Mouse (Mus musculus) heart, adult 2 months (tissue): ENCODE data around the gene Agap1. TPM values are rescaled to one million over a fixed set of nuclear protein-coding genes. Genes with fewer than 3 reads are reported as not detected.
A peak's percentile ranks its signal among the peaks of the same experiment; 100 is the strongest.

Experiments used
- DNase-seq, 2 experiments: peaks; one replicate each; pipeline ENCODE4 v3.0.0; 2021
- H3K27ac ChIP-seq: fragments of 200-600 bp; 2 replicates; pipeline ENCODE4 v1.8.1; 2022
- H3K27me3 ChIP-seq: fragments of 200-500 bp; 2 replicates; pipeline ENCODE4 v1.6.1; 2012; ENCODE audit warnings: mild to moderate bottlenecking, low read length, inconsistent platforms, mixed read lengths; ENCODE audit not compliant: control insufficient read depth, insufficient read depth
- H3K36me3 ChIP-seq: fragments of 200-500 bp; 2 replicates; pipeline ENCODE4 v1.6.1; 2012; ENCODE audit warnings: low read length, inconsistent platforms; ENCODE audit not compliant: control insufficient read depth, insufficient read depth
- H3K4me1 ChIP-seq: fragments of 200-500 bp; 2 replicates; pipeline ENCODE4 v1.6.1; 2011; ENCODE audit warnings: low read length; ENCODE audit not compliant: control insufficient read depth, insufficient read depth
- H3K4me3 ChIP-seq: fragments of 200-600 bp; 2 replicates; pipeline ENCODE4 v1.8.1; 2022
- H3K79me2 ChIP-seq: fragments of 200-500 bp; replicated peaks from 2 replicates; pipeline ENCODE4 v1.6.1; 2012; ENCODE audit warnings: mild to moderate bottlenecking, inconsistent platforms, low read length, moderate library complexity, mixed read lengths; ENCODE audit not compliant: control insufficient read depth, insufficient read depth
- H3K9ac ChIP-seq: fragments of 200-500 bp; 2 replicates; pipeline ENCODE4 v1.6.1; 2012; ENCODE audit warnings: low read depth, mild to moderate bottlenecking, control low read depth, inconsistent platforms, low read length, mixed read lengths
- CTCF ChIP-seq: fragments of 200-600 bp; IDR thresholded peaks from 2 replicates; pipeline ENCODE4 v1.8.1; 2022; ENCODE audit warnings: antibody characterized with exemption, mild to moderate bottlenecking, moderate library complexity
- EP300 ChIP-seq: fragments of 200-500 bp; IDR thresholded peaks from 2 replicates; pipeline ENCODE4 v1.6.1; 2011; ENCODE audit warnings: low read depth, low read length, control low read depth; ENCODE audit not compliant: insufficient read depth
- POLR2A ChIP-seq: fragments of 200-500 bp; IDR thresholded peaks from 2 replicates; pipeline ENCODE4 v1.6.1; 2011; ENCODE audit warnings: mild to moderate bottlenecking, low read depth, low read length, control low read depth; ENCODE audit not compliant: insufficient read depth
- WGBS: fragments of 180-500 bp; shearing (Covaris S2); methylation state at CpG from one replicate; pipeline ENCODE4 v1.1.7; 2018; 5-methylcytosine and 5-hydroxymethylcytosine counted together
- intact Hi-C: fragments of 180-260 bp; cut with DNase I; formaldehyde crosslinking; loops from one replicate; pipeline ENCODE4 v1.15.1; 2025
- polyA plus RNA-seq: library from polyadenylated mRNA; depleted of rRNA; stranded (reverse); fragments of >200 nt; gene quantifications from 2 replicates; pipeline ENCODE4 v1.2.3, GENCODE M21; 2012
- total RNA-seq, 2 experiments: library from RNA; stranded (reverse); gene quantifications; 2 replicates each; pipeline ENCODE4 v1.2.3; 2021

Agap1 gene
- total and polyA plus RNA-seq, 3 experiments = 11.4 to 62.1 (median 59.0) TPM

GRCm38 (mm10) chr1:89770298-89770697 lies 315.7 kb downstream of the Agap1 start:
- TF ChIP-seq CTCF = peak; percentile 68
- TF ChIP-seq EP300 = no peak
- TF ChIP-seq POLR2A = no peak
- H3K79me2 ChIP-seq = no peaks in the 10 kb centered on the region; the same call in 1 of the 2 replicates
- intact Hi-C loops = loop anchor here (1.0 kb wide), 1 partner anchor 173 kb away; no protein-coding TSS in a partner anchor

GRCm38 (mm10) chr1:89775750-89776149 lies 321.1 kb downstream of the Agap1 start:
- no peak overlapping the region for H3K27ac ChIP-seq
- DNase-seq = no peak
- no peak for TF ChIP-seq POLR2A
- TF ChIP-seq EP300 = no peak
- TF ChIP-seq CTCF = no peak
- no peak overlapping the region for H3K9ac ChIP-seq
- H3K27me3 ChIP-seq = no peaks in the 10 kb centered on the region
- 87% methylated on average over 4 of the region's 4 CpGs for WGBS
- no peaks in the 10 kb centered on the region for H3K4me1 ChIP-seq
- intact Hi-C loops = no loop called here
- no peaks in the 10 kb centered on the region; the same call in 1 of the 2 replicates for H3K79me2 ChIP-seq
- no peaks in the 10 kb centered on the region for H3K36me3 ChIP-seq
- no peak overlapping the region for H3K4me3 ChIP-seq

More at GRCm38 (mm10) chr1:89770298-89770697, 315.7 kb downstream of the Agap1 start:
- H3K27ac ChIP-seq = no peak overlapping the region
- no peak overlapping the region for H3K4me3 ChIP-seq
- H3K9ac ChIP-seq = no peak overlapping the region
- no peak for DNase-seq
- 62% methylated on average over 1 of the region's 1 CpGs for WGBS
- no peaks in the 10 kb centered on the region for H3K27me3 ChIP-seq
- no peaks in the 10 kb centered on the region for H3K36me3 ChIP-seq
- H3K4me1 ChIP-seq = no peaks in the 10 kb centered on the region

GRCm38 (mm10) chr1:89780675-89781074 lies 326.1 kb downstream of the Agap1 start:
- 96% methylated on average over 2 of the region's 2 CpGs for WGBS
- no peak for TF ChIP-seq EP300
- no peak for TF ChIP-seq POLR2A
- TF ChIP-seq CTCF = no peak
- H3K36me3 ChIP-seq = no peaks in the 10 kb centered on the region
- H3K9ac ChIP-seq = no peak overlapping the region
- no peak overlapping the region for H3K4me3 ChIP-seq
- intact Hi-C loops = no loop called here
- 0 out of 2 replicates have a peak, but pooled peaks cover 2% of the 10 kb centered on the region for H3K79me2 ChIP-seq
- no peaks in the 10 kb centered on the region for H3K4me1 ChIP-seq
- no peaks in the 10 kb centered on the region for H3K27me3 ChIP-seq
- no peak for DNase-seq
- no peak overlapping the region for H3K27ac ChIP-seq

GRCm38 (mm10) chr1:89781861-89782260 lies 327.3 kb downstream of the Agap1 start:
- intact Hi-C loops = no loop called here
- WGBS = 64% methylated on average over 8 of the region's 8 CpGs
- no peak for DNase-seq

GRCm38 (mm10) chr1:89786793-89787192 lies 332.2 kb downstream of the Agap1 start:
- WGBS = 83% methylated on average over 6 of the region's 6 CpGs
- DNase-seq = no peak

More at GRCm38 (mm10) chr1:89781861-89782260, 327.3 kb downstream of the Agap1 start:
- TF ChIP-seq CTCF = no peak
- TF ChIP-seq POLR2A = no peak
- no peak for TF ChIP-seq EP300
- no peaks in the 10 kb centered on the region; the same call in 1 of the 2 replicates for H3K4me1 ChIP-seq
- H3K79me2 ChIP-seq = peaks cover 2% of the 10 kb centered on the region; the same call in 1 of the 2 replicates
- no peak overlapping the region for H3K27ac ChIP-seq
- H3K27me3 ChIP-seq = no peaks in the 10 kb centered on the region
- no peak overlapping the region for H3K9ac ChIP-seq
- no peaks in the 10 kb centered on the region for H3K36me3 ChIP-seq
- H3K4me3 ChIP-seq = no peak overlapping the region

GRCm38 (mm10) chr1:89798724-89799123 lies 344.1 kb downstream of the Agap1 start:
- H3K4me1 ChIP-seq = no peaks in the 10 kb centered on the region
- no peak for DNase-seq
- intact Hi-C loops = no loop called here
- no peak for TF ChIP-seq EP300
- TF ChIP-seq POLR2A = no peak
- TF ChIP-seq CTCF = no peak
- H3K36me3 ChIP-seq = no peaks in the 10 kb centered on the region
- WGBS = 82% methylated on average over 14 of the region's 14 CpGs
- H3K4me3 ChIP-seq = no peak overlapping the region
- no peaks in the 10 kb centered on the region for H3K79me2 ChIP-seq
- no peak overlapping the region for H3K27ac ChIP-seq
- no peaks in the 10 kb centered on the region for H3K27me3 ChIP-seq
- no peak overlapping the region for H3K9ac ChIP-seq

More at GRCm38 (mm10) chr1:89786793-89787192, 332.2 kb downstream of the Agap1 start:
- Histone ChIP-seq H3K27ac (no peak overlapping the region), H3K79me2 (no peaks in the 10 kb centered on the region; the same call in 1 of the 2 replicates), H3K27me3 (no peaks in the 10 kb centered on the region), H3K4me1 (no peaks in the 10 kb centered on the region; the same call in 1 of the 2 replicates), H3K4me3 (no peak overlapping the region), H3K36me3 (no peaks in the 10 kb centered on the region), H3K9ac (no peak overlapping the region)
- intact Hi-C loops = no loop called here
- no peak for TF ChIP-seq EP300
- no peak for TF ChIP-seq CTCF
- no peak for TF ChIP-seq POLR2A
